Mouse (Mus musculus): Measurements from ENCODE around the gene Gm10490. TPM values are rescaled to one million over a fixed set of nuclear protein-coding genes. Genes with fewer than 3 reads are reported as not detected.
"Not testable (repeated sequence)": the region's sequence is repeated elsewhere in the genome, so short reads cannot be mapped to it uniquely, and the experiment has no call there.

Gene Gm10490
- not detected in 2 replicates for polyA plus RNA-seq (2015; fragmentation: Nextera tagmentation; extraction: Ambion mirVana)

DNA sequence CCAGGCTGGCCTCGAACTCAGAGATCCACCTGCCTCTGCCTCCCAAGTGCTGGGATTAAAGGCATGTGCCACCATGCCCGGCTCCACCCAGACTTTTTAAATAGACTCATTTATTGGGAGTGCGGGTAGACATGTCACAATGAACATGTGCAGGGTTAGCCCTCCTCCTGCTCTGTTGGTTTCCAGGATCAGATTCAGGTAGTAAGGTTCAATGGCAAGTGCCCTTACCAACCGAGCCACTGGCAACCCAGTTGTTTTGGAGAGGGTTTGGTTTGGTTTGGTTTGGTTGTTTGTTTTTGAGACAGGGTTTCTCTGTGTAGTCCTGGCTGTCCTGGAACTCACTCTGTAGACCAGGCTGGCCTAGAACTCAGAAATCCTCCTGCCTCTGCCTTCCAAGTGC lies at the start of gene Gm10490:
TSS of gene Gm10490 (plus strand) at position 301 of the 400 bp plus-strand sequence.
- not testable (repeated sequence) for H3K27ac ChIP-seq (replicated peaks); H3K27me3 ChIP-seq; H3K4me1 ChIP-seq; ATAC-seq (replicated peaks); H3K4me3 ChIP-seq; H3K36me3 ChIP-seq; H3K9ac ChIP-seq (replicated peaks); H3K4me2 ChIP-seq (replicated peaks); H3K9me3 ChIP-seq
- 90% methylated on average over 4 of the region's 4 CpGs for WGBS

DNA sequence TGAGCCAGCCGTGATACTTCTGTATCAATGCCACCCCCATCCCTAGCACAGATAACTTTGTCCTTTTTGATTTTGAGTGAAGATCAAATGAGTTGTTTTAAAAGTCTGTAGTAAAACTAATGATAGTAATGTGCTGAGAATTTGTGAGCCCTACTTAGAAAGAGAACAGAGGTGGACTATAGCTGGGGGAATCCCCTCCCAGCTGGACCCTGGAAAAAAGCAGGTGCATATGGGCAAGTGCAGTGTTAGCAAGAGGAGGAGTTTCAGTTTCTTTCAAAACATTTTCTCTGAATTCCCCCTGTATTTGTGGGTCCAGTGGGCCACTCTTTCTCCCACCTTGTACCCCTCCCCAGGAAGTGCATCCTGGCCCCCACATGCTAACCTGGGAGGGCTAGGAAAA lies 46.2 kb upstream of the Gm10490 start:
- Histone ChIP-seq H3K4me2 (replicated peaks) (no peak overlapping the region), H3K9ac (replicated peaks) (no peak overlapping the region), H3K9me3 (no peaks in the 10 kb centered on the region), H3K27ac (replicated peaks) (no peak overlapping the region), H3K4me3 (no peak overlapping the region), H3K27me3 (no peaks in the 10 kb centered on the region), H3K4me1 (no peaks in the 10 kb centered on the region), H3K36me3 (peaks cover 4% of the 10 kb centered on the region; the same call in 1 of the 2 replicates)
- 100% methylated on average over 1 of the region's 1 CpGs for WGBS
- no peak for ATAC-seq (replicated peaks)

DNA sequence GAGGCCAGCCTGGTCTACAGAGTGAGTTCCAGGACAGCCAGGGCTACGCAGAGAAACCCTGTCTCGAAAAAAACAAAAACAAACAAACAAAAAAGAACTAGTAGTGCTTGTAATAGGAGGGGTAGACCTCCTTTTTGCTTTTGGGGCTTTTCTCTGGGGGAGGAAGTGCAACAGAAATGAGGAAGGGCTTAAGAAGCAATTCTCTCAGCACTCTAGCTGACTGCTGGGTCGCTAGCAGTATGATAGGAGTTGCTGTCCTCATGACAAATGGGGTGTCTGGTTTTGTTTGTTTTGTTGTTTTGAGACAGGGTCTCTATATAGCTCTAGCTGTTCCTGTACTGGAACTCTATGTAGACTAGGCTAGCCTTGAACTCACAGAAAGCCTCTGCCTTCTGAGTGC lies 44.8 kb upstream of the Gm10490 start:
- H3K9ac ChIP-seq (replicated peaks): no peak overlapping the region
- H3K4me2 ChIP-seq (replicated peaks): no peak overlapping the region
- peaks cover 2% of the 10 kb centered on the region; the same call in 1 of the 2 replicates for H3K36me3 ChIP-seq
- ATAC-seq (replicated peaks): no peak
- no peak overlapping the region for H3K27ac ChIP-seq (replicated peaks)
- H3K9me3 ChIP-seq: no peaks in the 10 kb centered on the region
- 81% methylated on average over 3 of the region's 3 CpGs for WGBS
- H3K4me1 ChIP-seq: no peaks in the 10 kb centered on the region
- no peak overlapping the region for H3K4me3 ChIP-seq
- no peaks in the 10 kb centered on the region for H3K27me3 ChIP-seq

DNA sequence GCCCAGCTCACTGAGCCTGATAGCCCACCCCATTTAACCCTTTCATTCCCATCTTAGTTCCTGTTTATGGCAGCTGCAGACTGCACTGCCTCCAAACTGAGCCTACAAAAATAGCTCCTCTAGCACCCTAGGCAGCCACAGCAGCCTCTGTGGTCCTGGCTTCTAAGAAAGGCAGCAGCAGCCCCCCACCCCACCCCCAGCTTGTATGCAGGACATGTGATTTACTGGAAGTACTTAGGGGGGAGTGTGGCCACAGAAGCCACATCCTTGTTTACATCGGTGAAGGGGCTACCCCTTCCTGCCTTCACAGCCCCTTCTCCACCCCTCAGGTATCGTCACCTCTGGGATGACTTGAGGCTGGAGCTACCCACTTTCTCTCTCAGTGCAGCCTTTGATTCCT lies 44.0 kb upstream of the Gm10490 start:
- no peaks in the 10 kb centered on the region for H3K36me3 ChIP-seq
- WGBS: 72% methylated on average over 2 of the region's 2 CpGs
- H3K4me1 ChIP-seq: no peaks in the 10 kb centered on the region
- no peak for ATAC-seq (replicated peaks)
- H3K9me3 ChIP-seq: no peaks in the 10 kb centered on the region
- no peak overlapping the region for H3K4me2 ChIP-seq (replicated peaks)
- H3K27ac ChIP-seq (replicated peaks): no peak overlapping the region
- no peak overlapping the region for H3K9ac ChIP-seq (replicated peaks)
- no peaks in the 10 kb centered on the region for H3K27me3 ChIP-seq
- no peak overlapping the region for H3K4me3 ChIP-seq

DNA sequence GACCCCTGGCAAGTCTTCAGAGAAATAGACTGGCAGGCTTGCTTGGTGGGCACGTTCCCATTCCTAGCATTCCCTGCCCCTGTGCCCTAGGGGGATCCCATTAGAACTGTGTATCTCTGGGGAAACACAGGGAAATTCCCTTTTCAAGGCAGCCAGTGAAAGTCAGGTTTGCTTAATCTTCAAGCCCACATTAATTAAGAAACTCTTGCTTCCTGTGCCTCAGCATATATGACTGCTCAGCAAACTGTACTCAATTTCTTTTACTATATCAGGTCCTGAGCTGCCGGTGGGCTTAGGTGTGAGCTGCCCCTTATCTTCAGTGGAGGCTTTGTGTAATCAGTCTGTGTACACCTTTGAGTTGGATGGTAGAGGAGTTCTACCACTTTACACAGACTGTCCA lies 43.6 kb upstream of the Gm10490 start:
- H3K4me3 ChIP-seq: no peak overlapping the region
- no peak overlapping the region for H3K4me2 ChIP-seq (replicated peaks)
- H3K4me1 ChIP-seq: no peaks in the 10 kb centered on the region
- H3K9ac ChIP-seq (replicated peaks): no peak overlapping the region
- no peaks in the 10 kb centered on the region for H3K36me3 ChIP-seq
- H3K27me3 ChIP-seq: no peaks in the 10 kb centered on the region
- ATAC-seq (replicated peaks): no peak
- WGBS: 67% methylated on average over 2 of the region's 2 CpGs
- no peaks in the 10 kb centered on the region for H3K9me3 ChIP-seq
- H3K27ac ChIP-seq (replicated peaks): no peak overlapping the region

DNA sequence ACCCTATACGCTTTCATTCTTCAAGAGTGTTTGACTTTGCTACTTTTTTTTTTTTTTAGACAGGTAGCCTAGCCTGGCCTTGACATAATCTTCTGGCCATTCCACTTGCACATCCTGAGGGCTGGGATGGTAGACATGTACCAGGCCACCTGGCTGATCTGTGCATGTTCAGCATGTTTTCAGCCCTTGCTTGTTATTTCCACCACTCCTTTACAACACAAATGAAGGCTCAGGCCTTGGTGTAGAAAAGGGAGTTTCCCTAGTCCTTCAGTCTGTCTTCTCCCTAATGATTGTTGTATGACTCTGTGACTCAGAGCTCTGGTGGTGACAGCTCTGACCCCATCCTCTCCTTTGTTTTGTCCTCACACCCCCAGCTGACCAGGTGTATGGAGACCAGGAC lies 42.2 kb upstream of the Gm10490 start:
- Histone ChIP-seq H3K36me3 (no peaks in the 10 kb centered on the region), H3K9ac (replicated peaks) (no peak overlapping the region), H3K4me1 (no peaks in the 10 kb centered on the region), H3K27me3 (no peaks in the 10 kb centered on the region), H3K9me3 (no peaks in the 10 kb centered on the region), H3K27ac (replicated peaks) (no peak overlapping the region), H3K4me2 (replicated peaks) (no peak overlapping the region), H3K4me3 (no peak overlapping the region)
- WGBS: 90% methylated on average over 1 of the region's 1 CpGs
- no peak for ATAC-seq (replicated peaks)

DNA sequence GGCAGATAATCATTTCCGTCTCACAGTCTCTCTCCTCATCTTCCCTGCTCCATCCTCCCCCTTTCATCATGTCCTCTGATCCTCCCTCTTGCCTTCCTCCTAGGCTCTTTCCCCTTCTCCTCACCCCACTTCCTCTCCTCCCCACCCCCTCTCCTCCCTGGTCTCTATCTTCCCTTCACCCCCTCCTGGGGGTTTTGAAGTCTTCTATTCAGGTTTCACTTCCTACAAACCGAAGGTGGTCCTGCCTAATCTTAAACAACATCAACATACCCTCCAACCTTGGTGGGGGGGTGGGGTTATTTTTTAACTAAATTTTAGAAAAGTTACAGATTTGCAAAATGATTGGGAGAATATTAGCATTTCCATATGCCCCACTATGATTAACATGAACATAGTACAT lies 40.8 kb upstream of the Gm10490 start:
- Histone ChIP-seq H3K27me3 (no peaks in the 10 kb centered on the region), H3K9ac (replicated peaks) (no peak overlapping the region), H3K4me3 (no peak overlapping the region), H3K4me2 (replicated peaks) (no peak overlapping the region), H3K4me1 (no peaks in the 10 kb centered on the region), H3K27ac (replicated peaks) (no peak overlapping the region), H3K9me3 (no peaks in the 10 kb centered on the region), H3K36me3 (0 out of 2 replicates have a peak, but pooled peaks cover 3% of the 10 kb centered on the region)
- ATAC-seq (replicated peaks): no peak
- 47% methylated on average over 2 of the region's 2 CpGs for WGBS

DNA sequence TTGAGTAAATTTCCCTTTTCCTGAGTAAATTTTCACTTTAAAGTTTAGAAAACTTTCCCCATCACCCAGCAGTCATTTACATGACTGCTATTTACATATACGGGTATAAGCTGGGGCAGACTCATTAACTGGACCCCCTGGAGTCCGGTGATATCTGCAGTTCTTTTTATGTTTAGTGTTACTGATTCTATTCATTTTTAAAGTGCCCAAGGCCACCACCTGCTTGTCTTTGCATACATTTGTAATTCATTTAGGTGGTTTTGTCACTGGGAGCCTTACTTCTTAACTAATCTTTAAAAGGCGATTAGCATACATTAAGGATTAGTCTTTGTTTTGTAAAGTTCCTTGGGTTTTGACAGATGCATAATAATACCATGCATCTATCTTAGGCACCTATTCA lies 39.5 kb upstream of the Gm10490 start:
- Histone ChIP-seq H3K27me3 (no peaks in the 10 kb centered on the region), H3K9me3 (no peaks in the 10 kb centered on the region), H3K4me3 (no peak overlapping the region), H3K9ac (replicated peaks) (no peak overlapping the region), H3K36me3 (0 out of 2 replicates have a peak, but pooled peaks cover 5% of the 10 kb centered on the region), H3K27ac (replicated peaks) (no peak overlapping the region), H3K4me2 (replicated peaks) (no peak overlapping the region), H3K4me1 (no peaks in the 10 kb centered on the region)
- 18% methylated on average over 3 of the region's 3 CpGs for WGBS
- ATAC-seq (replicated peaks): no peak

DNA sequence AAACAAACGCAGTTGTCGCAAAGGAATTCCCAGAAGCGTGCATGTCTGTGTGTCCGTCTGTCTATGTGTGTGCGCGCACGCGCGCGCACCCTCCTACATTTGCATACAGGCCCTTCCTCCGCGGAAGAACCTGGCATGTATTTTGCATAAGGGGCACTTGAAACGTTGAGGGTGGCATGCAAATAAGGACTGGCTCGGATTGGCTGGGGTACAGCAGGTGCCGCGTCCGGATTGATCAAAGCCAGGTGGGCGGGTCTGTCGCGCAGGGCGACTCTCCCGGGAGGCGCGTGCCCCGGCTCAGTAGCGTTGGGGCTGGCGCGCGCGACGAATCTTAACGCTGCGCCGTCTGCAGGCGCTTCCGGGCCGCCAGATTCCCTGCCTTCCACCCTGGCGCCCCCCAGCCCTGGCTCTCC lies 31.3 kb upstream of the Gm10490 start, which contains the start of gene Pim2:
TSS of gene Pim2 (plus strand) at position 256 of the 413 bp plus-strand sequence.
- H3K4me2 ChIP-seq (replicated peaks): peak within 1 kb of the TSS; percentile 91
- peak within 1 kb of the TSS; percentile 53 for H3K4me3 ChIP-seq
- WGBS: 11% methylated on average over 38 of the region's 38 CpGs
- peak within 1 kb of the TSS; percentile 54 for H3K9ac ChIP-seq (replicated peaks)
- H3K4me1 ChIP-seq: peaks cover 19% of the 10 kb centered on the region
- peak; percentile 91 for ATAC-seq (replicated peaks)
- H3K27ac ChIP-seq (replicated peaks): peak within 1 kb of the TSS; percentile 56
- no peaks in the 10 kb centered on the region for H3K9me3 ChIP-seq
- H3K27me3 ChIP-seq: no peaks in the 10 kb centered on the region
- 0 out of 2 replicates have a peak, but pooled peaks cover 5% of the 10 kb centered on the region for H3K36me3 ChIP-seq

DNA sequence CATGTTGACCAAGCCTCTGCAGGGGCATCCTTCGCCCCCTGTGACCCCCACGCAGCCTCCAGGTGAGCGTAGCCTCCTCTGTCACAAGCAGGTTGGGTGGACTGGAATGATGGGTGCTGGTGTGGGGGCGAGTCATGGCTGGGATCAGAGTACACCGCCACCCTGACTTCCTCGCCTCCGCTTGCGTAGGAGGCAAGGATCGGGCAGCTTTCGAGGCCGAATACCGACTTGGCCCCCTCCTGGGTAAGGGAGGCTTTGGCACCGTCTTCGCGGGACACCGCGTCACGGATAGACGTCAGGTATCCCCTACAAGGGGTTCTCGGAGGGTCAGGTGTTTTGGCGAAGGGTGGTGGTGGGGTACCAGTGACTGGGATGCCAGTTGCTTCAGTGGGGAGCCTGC lies 30.8 kb upstream of the Gm10490 start:
- Histone ChIP-seq H3K4me1 (peaks cover 19% of the 10 kb centered on the region), H3K9ac (replicated peaks) (peak overlapping the region; percentile 54), H3K36me3 (0 out of 2 replicates have a peak, but pooled peaks cover 1% of the 10 kb centered on the region), H3K27ac (replicated peaks) (peak overlapping the region; percentile 56), H3K4me3 (peak overlapping the region; percentile 53), H3K27me3 (no peaks in the 10 kb centered on the region), H3K4me2 (replicated peaks) (peak overlapping the region; percentile 91), H3K9me3 (no peaks in the 10 kb centered on the region)
- ATAC-seq (replicated peaks): peak; percentile 31; the same call in 1 of the 2 replicates
- WGBS: 24% methylated on average over 21 of the region's 21 CpGs

DNA sequence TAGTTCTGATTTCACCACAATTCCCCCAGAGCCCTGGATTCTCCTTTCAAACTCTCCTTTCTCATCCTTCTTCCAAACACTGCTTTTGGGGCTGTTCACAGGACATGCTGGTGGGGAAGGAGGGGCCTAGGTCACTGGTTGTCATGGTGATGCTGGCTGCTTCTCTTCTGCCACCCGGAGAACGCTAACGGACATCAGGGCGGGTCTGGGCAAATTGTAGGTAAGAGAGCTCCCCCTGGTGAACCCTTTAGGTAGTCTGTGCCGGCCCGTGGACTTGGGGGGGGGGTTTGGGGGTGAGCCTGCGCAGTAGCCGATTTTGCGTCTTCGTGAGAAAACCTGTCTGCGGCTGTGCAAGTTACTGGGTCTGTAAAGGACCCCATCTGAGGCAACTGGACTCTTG lies 29.5 kb upstream of the Gm10490 start:
- Histone ChIP-seq H3K27me3 (no peaks in the 10 kb centered on the region), H3K36me3 (no peaks in the 10 kb centered on the region), H3K4me2 (replicated peaks) (peak overlapping the region; percentile 91), H3K9ac (replicated peaks) (peak overlapping the region; percentile 20; the same call in 1 of the 2 replicates), H3K4me3 (peak overlapping the region; percentile 53), H3K9me3 (no peaks in the 10 kb centered on the region), H3K27ac (replicated peaks) (no peak overlapping the region), H3K4me1 (peaks cover 21% of the 10 kb centered on the region)
- 14% methylated on average over 11 of the region's 11 CpGs for WGBS
- peak; percentile 41 for ATAC-seq (replicated peaks)

DNA sequence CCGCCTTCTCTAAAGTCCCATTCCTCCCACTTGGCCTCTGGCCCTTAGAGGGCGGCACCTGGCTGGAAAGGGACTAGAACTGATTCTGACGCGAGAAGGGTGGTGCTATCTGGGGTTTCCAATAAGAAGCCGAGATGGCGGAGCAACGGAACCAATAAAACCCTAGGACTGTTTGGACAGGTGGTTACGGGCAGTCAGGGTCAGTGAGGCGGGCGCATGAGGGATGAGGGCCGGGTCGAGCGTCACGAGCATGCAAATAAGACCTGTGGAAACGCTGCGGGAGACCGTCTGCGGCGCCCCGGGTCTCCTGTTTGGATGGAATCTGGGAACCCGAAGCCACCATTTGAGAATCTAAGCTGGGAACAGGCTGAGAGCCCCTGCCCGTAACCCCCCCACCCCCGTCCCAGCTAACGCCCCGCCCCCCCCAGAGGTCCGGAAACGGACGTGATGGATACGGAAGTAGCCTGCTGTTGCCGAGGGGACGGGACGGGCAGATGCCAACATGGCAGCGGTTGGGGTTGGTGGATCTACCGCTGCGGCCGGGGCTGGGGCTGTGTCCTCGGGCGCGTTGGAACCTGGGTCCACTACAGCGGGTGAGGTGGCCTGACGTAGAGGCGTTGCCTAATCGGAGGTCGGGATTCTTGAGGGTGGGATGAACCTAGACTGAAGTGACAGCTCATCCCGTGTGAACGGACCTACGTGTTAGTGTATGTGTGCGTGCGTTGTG lies 25.3 kb upstream of the Gm10490 start, which contains the start of gene Slc35a2:
TSS of gene Slc35a2 (plus strand) at position 188 of the 727 bp plus-strand sequence.
- WGBS: 16% methylated on average over 49 of the region's 49 CpGs
- Histone ChIP-seq H3K9ac (replicated peaks) (peak within 1 kb of the TSS; percentile 48), H3K9me3 (no peaks in the 10 kb centered on the region), H3K4me1 (peaks cover 18% of the 10 kb centered on the region), H3K27ac (replicated peaks) (peak within 1 kb of the TSS; percentile 86), H3K36me3 (no peaks in the 10 kb centered on the region), H3K4me3 (peak within 1 kb of the TSS; percentile 63), H3K27me3 (no peaks in the 10 kb centered on the region), H3K4me2 (replicated peaks) (peak within 1 kb of the TSS; percentile 50)
- ATAC-seq (replicated peaks): peak; percentile 83
